Mouse (Mus musculus) kidney, embryonic 14.5 days (tissue): ENCODE results near the gene Zic5. TPM values are rescaled to one million over a fixed set of nuclear protein-coding genes. Genes with fewer than 3 reads are reported as not detected.

Experiments
- ATAC-seq: fragments of 200-750 bp; cut with Nextera tagmentation; 2 replicates; pipeline ENCODE4 v1.8.0; 2017; ENCODE audit warnings: moderate number of reproducible peaks, mild to moderate bottlenecking, moderate TSS enrichment, moderate library complexity; ENCODE audit not compliant: low FRiP score, low TSS enrichment
- H3K27ac ChIP-seq: fragments of 300-500 bp; sonication (generic); 2 replicates; pipeline ENCODE4 v1.5.1; 2014; ENCODE audit warnings: low read depth, mild to moderate bottlenecking, low read length, moderate library complexity, mixed read lengths
- H3K27me3 ChIP-seq: fragments of 300-500 bp; sonication (generic); 2 replicates; pipeline ENCODE4 v1.6.1; 2014; ENCODE audit warnings: mild to moderate bottlenecking, low read length; ENCODE audit not compliant: control insufficient read depth, insufficient read depth
- H3K36me3 ChIP-seq: fragments of 300-500 bp; sonication (generic); 2 replicates; pipeline ENCODE4 v1.6.1; 2014; ENCODE audit warnings: low read length, mixed read lengths; ENCODE audit not compliant: control insufficient read depth, insufficient read depth
- H3K4me1 ChIP-seq: fragments of 300-500 bp; sonication (generic); 2 replicates; pipeline ENCODE4 v1.6.1; 2014; ENCODE audit warnings: low read length, mixed read lengths; ENCODE audit not compliant: control insufficient read depth, insufficient read depth
- H3K4me2 ChIP-seq: fragments of 300-500 bp; sonication (generic); replicated peaks from 2 replicates; pipeline ENCODE4 v1.6.1; 2014; ENCODE audit warnings: low read depth, mild to moderate bottlenecking, low read length
- H3K4me3 ChIP-seq: fragments of 300-500 bp; sonication (generic); 2 replicates; pipeline ENCODE4 v1.5.1; 2014; ENCODE audit warnings: mild to moderate bottlenecking, low read length
- H3K9ac ChIP-seq: fragments of 300-500 bp; sonication (generic); 2 replicates; pipeline ENCODE4 v1.6.1; 2014; ENCODE audit warnings: low read depth, mild to moderate bottlenecking, low read length, moderate library complexity
- H3K9me3 ChIP-seq: fragments of 300-500 bp; sonication (generic); 2 replicates; pipeline ENCODE4 v1.6.1; 2016; ENCODE audit warnings: low read length; ENCODE audit not compliant: control insufficient read depth
- WGBS: fragments of 180-500 bp; shearing (Covaris S2); extraction: QIAGEN DNeasy Blood & Tissue Kit; methylation state at CpG from one replicate; pipeline ENCODE4 v1.1.7; 2014; 5-methylcytosine and 5-hydroxymethylcytosine counted together
- polyA plus RNA-seq: library from polyadenylated mRNA; unstranded; fragments of >200 nt; fragmentation: Nextera tagmentation; extraction: Ambion mirVana; gene quantifications from 2 replicates; pipeline ENCODE4 v1.2.1, GENCODE M21; 2014

Gene Zic5
- polyA plus RNA-seq, 1 experiment from 2014 or later, result 0.07 TPM

- Histone ChIP-seq H3K27me3 (peaks cover 94% of the 10 kb centered on the region), H3K9ac (no peak overlapping the region), H3K9me3 (no peaks in the 10 kb centered on the region), H3K4me2 (peak overlapping the region; percentile 38), H3K4me3 (peak overlapping the region; percentile 29), H3K27ac (no peak overlapping the region), H3K4me1 (peaks cover 11% of the 10 kb centered on the region; the same call in 1 of the 2 replicates), H3K36me3 (no peaks in the 10 kb centered on the region)
- WGBS, result under 1% methylated on average over 62 of the region's 62 CpGs
- no peak for ATAC-seq
These were observed 10.8 kb upstream of the Zic5 start for GRCm38 (mm10) chr14:122476041-122476821.

- no peak overlapping the region for H3K9ac ChIP-seq
These were observed 10.1 kb upstream of the Zic5 start for GRCm38 (mm10) chr14:122475557-122476040.

GRCm38 (mm10) chr14:122474891-122475556 lies 9.5 kb upstream of the Zic5 start, which contains the start of gene Zic2:
TSS of gene Zic2 (plus strand) at chr14:122475435.
- peaks cover 11% of the 10 kb centered on the region; the same call in 1 of the 2 replicates for H3K4me1 ChIP-seq
- peaks cover 94% of the 10 kb centered on the region for H3K27me3 ChIP-seq
- ATAC-seq, result peak; percentile 59
- WGBS, result 1% methylated on average over 49 of the region's 73 CpGs
- H3K9me3 ChIP-seq, result no peaks in the 10 kb centered on the region
- H3K4me3 ChIP-seq, result peak within 1 kb of the TSS; percentile 29
- no peak within 1 kb of the TSS for H3K9ac ChIP-seq
- no peak within 1 kb of the TSS for H3K27ac ChIP-seq
- no peaks in the 10 kb centered on the region for H3K36me3 ChIP-seq
- H3K4me2 ChIP-seq, result peak within 1 kb of the TSS; percentile 38

More at GRCm38 (mm10) chr14:122475557-122476040, 10.1 kb upstream of the Zic5 start:
- Histone ChIP-seq H3K27me3 (peaks cover 94% of the 10 kb centered on the region), H3K4me1 (peaks cover 11% of the 10 kb centered on the region; the same call in 1 of the 2 replicates), H3K9me3 (no peaks in the 10 kb centered on the region), H3K27ac (no peak overlapping the region), H3K36me3 (no peaks in the 10 kb centered on the region), H3K4me3 (peak overlapping the region; percentile 29), H3K4me2 (peak overlapping the region; percentile 38)
- WGBS, result 0% methylated on average over 45 of the region's 65 CpGs
- peak; percentile 22; the same call in 1 of the 2 replicates for ATAC-seq

GRCm38 (mm10) chr14:122474041-122474890 lies 8.8 kb upstream of the Zic5 start:
- Histone ChIP-seq H3K9me3 (no peaks in the 10 kb centered on the region), H3K27ac (no peak overlapping the region), H3K4me3 (peak overlapping the region; percentile 29), H3K4me1 (peaks cover 11% of the 10 kb centered on the region; the same call in 1 of the 2 replicates), H3K27me3 (peaks cover 95% of the 10 kb centered on the region), H3K9ac (no peak overlapping the region), H3K4me2 (peak overlapping the region; percentile 38), H3K36me3 (no peaks in the 10 kb centered on the region)
- WGBS, result under 1% methylated on average over 57 of the region's 57 CpGs
- ATAC-seq, result peak; percentile 63

GRCm38 (mm10) chr14:122473211-122473751 lies 7.8 kb upstream of the Zic5 start:
- Histone ChIP-seq H3K27ac (no peak overlapping the region), H3K9me3 (no peaks in the 10 kb centered on the region), H3K9ac (no peak overlapping the region), H3K27me3 (peaks cover 97% of the 10 kb centered on the region), H3K4me1 (peaks cover 11% of the 10 kb centered on the region; the same call in 1 of the 2 replicates), H3K4me2 (no peak overlapping the region), H3K36me3 (no peaks in the 10 kb centered on the region), H3K4me3 (no peak overlapping the region)
- WGBS, result under 1% methylated on average over 17 of the region's 17 CpGs
- no peak for ATAC-seq

- H3K27ac ChIP-seq, result no peak overlapping the region
- H3K4me1 ChIP-seq, result peaks cover 11% of the 10 kb centered on the region; the same call in 1 of the 2 replicates
- no peak overlapping the region for H3K4me3 ChIP-seq
- no peak for ATAC-seq
- no peak overlapping the region for H3K4me2 ChIP-seq
- H3K9ac ChIP-seq, result no peak overlapping the region
- WGBS, result 4% methylated on average over 5 of the region's 5 CpGs
- no peaks in the 10 kb centered on the region for H3K9me3 ChIP-seq
- peaks cover 97% of the 10 kb centered on the region for H3K27me3 ChIP-seq
- H3K36me3 ChIP-seq, result no peaks in the 10 kb centered on the region
These were observed 7.2 kb upstream of the Zic5 start for GRCm38 (mm10) chr14:122472647-122473046.

GRCm38 (mm10) chr14:122472161-122472560 lies 6.7 kb upstream of the Zic5 start:
- WGBS, result 0% methylated on average over 13 of the region's 13 CpGs
- no peak overlapping the region for H3K27ac ChIP-seq
- H3K4me1 ChIP-seq, result peaks cover 11% of the 10 kb centered on the region; the same call in 1 of the 2 replicates
- no peak overlapping the region for H3K4me3 ChIP-seq
- H3K9me3 ChIP-seq, result no peaks in the 10 kb centered on the region
- no peaks in the 10 kb centered on the region for H3K36me3 ChIP-seq
- H3K4me2 ChIP-seq, result no peak overlapping the region
- H3K27me3 ChIP-seq, result peaks cover 97% of the 10 kb centered on the region
- H3K9ac ChIP-seq, result no peak overlapping the region
- ATAC-seq, result no peak

GRCm38 (mm10) chr14:122471449-122472085 lies 6.1 kb upstream of the Zic5 start:
- no peaks in the 10 kb centered on the region for H3K9me3 ChIP-seq
- ATAC-seq, result no peak
- H3K27ac ChIP-seq, result no peak overlapping the region
- no peaks in the 10 kb centered on the region for H3K36me3 ChIP-seq
- 11% methylated on average over 31 of the region's 31 CpGs for WGBS
- no peak overlapping the region for H3K9ac ChIP-seq
- H3K27me3 ChIP-seq, result peaks cover 97% of the 10 kb centered on the region
- H3K4me2 ChIP-seq, result no peak overlapping the region
- peaks cover 11% of the 10 kb centered on the region; the same call in 1 of the 2 replicates for H3K4me1 ChIP-seq
- no peak overlapping the region for H3K4me3 ChIP-seq
